Comparison of ENCODE assay signal across 10 mouse cellular contexts in genomic region chr3:152114222-152114621, GRCm38 (mm10). TPM values are rescaled to one million over a fixed set of nuclear protein-coding genes. Genes with fewer than 3 reads are reported as not detected.
A peak's percentile ranks its signal among the peaks of the same experiment; 100 is the strongest.
DNase-seq lines count a peak whose midpoint lies in the region; ATAC-seq and TF ChIP-seq lines count a peak whose summit lies in the region.
"Had no signal": no experiment of that assay in that cellular context is flagged by ENCODE, and none has a peak within 500 bp of the region (broad histone marks: within the 10 kb centered on the region; RNA-seq: fewer than 3 reads in every experiment).

No protein-coding gene starts in this region.

- 48% methylated on average over 4 of the region's 4 CpGs for WGBS in heart, embryonic 11.5 days (ENCODE audit: insufficient replicate concordance)
- WGBS in lung, postnatal 0 days = 46% methylated on average over 4 of the region's 4 CpGs
- 45% methylated on average over 4 of the region's 4 CpGs for WGBS in intestine, embryonic 16.5 days
- 38% methylated on average over 4 of the region's 4 CpGs for WGBS in stomach, embryonic 16.5 days

- TF ChIP-seq EP300 in lung, postnatal 0 days (IDR thresholded peaks at IDR 0.05) = no peak

- H3K9me3 ChIP-seq in heart, embryonic 11.5 days (replicated peaks; ENCODE audit: control insufficient read depth, low read length) = no peaks in the 10 kb centered on the region
- no peaks in the 10 kb centered on the region for H3K9me3 ChIP-seq in lung, postnatal 0 days (ENCODE audit: low read length)
- H3K9me3 ChIP-seq in intestine, embryonic 16.5 days (ENCODE audit: control insufficient read depth, low read length) = no peaks in the 10 kb centered on the region
- no peaks in the 10 kb centered on the region for H3K9me3 ChIP-seq in stomach, embryonic 16.5 days (replicated peaks; ENCODE audit: control insufficient read depth, low read length)

- no peak overlapping the region for H3K9ac ChIP-seq in heart, embryonic 11.5 days (ENCODE audit: low read depth, low read length)
- no peak overlapping the region for H3K9ac ChIP-seq in lung, postnatal 0 days (replicated peaks; ENCODE audit: low read depth)
- H3K9ac ChIP-seq in intestine, embryonic 16.5 days (ENCODE audit: low read depth, low read length) = no peak overlapping the region
- H3K9ac ChIP-seq in stomach, embryonic 16.5 days (ENCODE audit: low read length) = 0 out of 2 replicates have a peak overlapping the region, but pooled peaks have one; percentile 18

- no peak for DNase-seq in heart, postnatal 14 days
- no peak for DNase-seq in lung, postnatal 0 days (ENCODE audit: low spot score)
- no peak for DNase-seq in lung, postnatal 4 days
- DNase-seq in retina, postnatal 1 day = no peak
- no peak for DNase-seq in adrenal gland, adult 8-10 months
- DNase-seq: cerebellum, adult 9-11 months had no signal

- H3K4me2 ChIP-seq in heart, embryonic 11.5 days = no peak overlapping the region
- no peak overlapping the region for H3K4me2 ChIP-seq in lung, postnatal 0 days (replicated peaks; ENCODE audit: low read depth, low read length)
- H3K4me2 ChIP-seq in intestine, embryonic 16.5 days (ENCODE audit: low read depth, low read length) = no peak overlapping the region; the same call in 1 of the 2 replicates
- no peak overlapping the region for H3K4me2 ChIP-seq in stomach, embryonic 16.5 days (ENCODE audit: low read depth, low read length)

- no peaks in the 10 kb centered on the region for H3K36me3 ChIP-seq in heart, embryonic 11.5 days (ENCODE audit: control insufficient read depth, insufficient read depth, low read length)
- H3K36me3 ChIP-seq in lung, postnatal 0 days (ENCODE audit: insufficient read depth, low read length) = no peaks in the 10 kb centered on the region
- no peaks in the 10 kb centered on the region for H3K36me3 ChIP-seq in intestine, embryonic 16.5 days (ENCODE audit: control insufficient read depth, insufficient read depth, low read length)
- H3K36me3 ChIP-seq in stomach, embryonic 16.5 days (ENCODE audit: control insufficient read depth, insufficient read depth, low read length) = no peaks in the 10 kb centered on the region

- H3K27me3 ChIP-seq in heart, embryonic 11.5 days (ENCODE audit: control insufficient read depth, insufficient read depth, low read length) = no peaks in the 10 kb centered on the region
- H3K27me3 ChIP-seq in lung, postnatal 0 days (replicated peaks; ENCODE audit: insufficient read depth, low read length) = no peaks in the 10 kb centered on the region
- H3K27me3 ChIP-seq in intestine, embryonic 16.5 days (replicated peaks; ENCODE audit: control insufficient read depth, insufficient read depth, low read length) = no peaks in the 10 kb centered on the region
- H3K27me3 ChIP-seq in stomach, embryonic 16.5 days (ENCODE audit: control insufficient read depth, insufficient read depth, low read length) = no peaks in the 10 kb centered on the region; the same call in 1 of the 2 replicates
- H3K27me3 ChIP-seq: CH12.LX had no signal

- 0 out of 2 replicates have a peak overlapping the region, but pooled peaks have one; percentile 57 for H3K27ac ChIP-seq in heart, embryonic 11.5 days (ENCODE audit: low read depth, low read length)
- H3K27ac ChIP-seq in lung, postnatal 0 days (ENCODE audit: low read length) = peak overlapping the region; percentile 22
- peak overlapping the region; percentile 72; the same call in 1 of the 2 replicates for H3K27ac ChIP-seq in intestine, embryonic 16.5 days (ENCODE audit: low read length)
- H3K27ac ChIP-seq in stomach, embryonic 16.5 days (ENCODE audit: low read length) = peak overlapping the region; percentile 58; the same call in 1 of the 2 replicates

- TF ChIP-seq CTCF in lung, postnatal 0 days (IDR thresholded peaks at IDR 0.05) = no peak

- no peak overlapping the region for H3K4me3 ChIP-seq in heart, embryonic 11.5 days (ENCODE audit: low read depth, low read length)
- H3K4me3 ChIP-seq in lung, postnatal 0 days (ENCODE audit: low read depth, low read length) = no peak overlapping the region
- H3K4me3 ChIP-seq in intestine, embryonic 16.5 days (ENCODE audit: low read length) = no peak overlapping the region
- no peak overlapping the region for H3K4me3 ChIP-seq in stomach, embryonic 16.5 days (replicated peaks; ENCODE audit: low read length)

- intact Hi-C loops in heart, postnatal 14 days (cut with DNase I) = loop anchor here (5.0 to 10.0 kb wide), 3 partner anchors 33 to 201 kb away; no protein-coding TSS in a partner anchor

- ATAC-seq in heart, embryonic 11.5 days (replicated peaks; ENCODE audit: insufficient number of reproducible peaks, low FRiP score, low TSS enrichment) = no peak
- no peak for ATAC-seq in lung, postnatal 0 days
- ATAC-seq in intestine, embryonic 16.5 days = no peak
- ATAC-seq in stomach, embryonic 16.5 days (ENCODE audit: insufficient read depth, low FRiP score) = no peak

- H3K4me1 ChIP-seq in heart, embryonic 11.5 days (ENCODE audit: control insufficient read depth, insufficient read depth, low read length) = peaks cover 24% of the 10 kb centered on the region
- H3K4me1 ChIP-seq in lung, postnatal 0 days (ENCODE audit: insufficient read depth, low read depth, low read length) = peaks cover 10% of the 10 kb centered on the region; the same call in 1 of the 2 replicates
- H3K4me1 ChIP-seq in intestine, embryonic 16.5 days (ENCODE audit: control insufficient read depth, insufficient read depth, low read length) = peaks cover 14% of the 10 kb centered on the region
- H3K4me1 ChIP-seq in stomach, embryonic 16.5 days (ENCODE audit: control insufficient read depth, insufficient read depth, low read length) = peaks cover 18% of the 10 kb centered on the region

RNA-seq across cellular contexts. Expression of gene Gipc2, which starts 51.8 kb away (rescaled TPM):
- 3.8 and 4.4 TPM in 2 replicates for polyA plus RNA-seq in heart, embryonic 11.5 days (2014; fragmentation: Nextera tagmentation; extraction: Ambion mirVana)
- 1 to 10 TPM; 2.1 to 2.9 TPM for total RNA-seq in heart, postnatal 14 days (2021)
- 86.3 and 107 TPM in 2 replicates for polyA plus RNA-seq in lung, postnatal 0 days (2015; fragmentation: Nextera tagmentation; extraction: Ambion mirVana)
- 244 TPM in 2 replicates for polyA plus RNA-seq in intestine, embryonic 16.5 days (2015; fragmentation: Nextera tagmentation; extraction: Ambion mirVana)
- 56.1 and 59.9 TPM in 2 replicates for polyA plus RNA-seq in stomach, embryonic 16.5 days (2015; fragmentation: Nextera tagmentation; extraction: Ambion mirVana)
- total RNA-seq in adrenal gland, adult 8-10 months (2022) = 1 to 10 TPM in 1 of 4 experiments, under 1 TPM in 3; 0.61 to 1.8 (median 0.82) TPM

Comparison
In these comparisons a context has a peak if more than half of its experiments do, and no peak if none do; other contexts are left out.
1. H3K27ac ChIP-seq: peak in every context shown above with its lines; median percentile 72 in intestine, embryonic 16.5 days; 58 in stomach, embryonic 16.5 days; 57 in heart, embryonic 11.5 days; 22 in lung, postnatal 0 days.
2. RNA of gene Gipc2, which starts 51.8 kb away (polyA plus RNA-seq): 244 TPM in intestine, embryonic 16.5 days, 86.3 to 107 TPM in lung, postnatal 0 days and 56.1 to 59.9 TPM in stomach, embryonic 16.5 days; 3.8 to 4.4 TPM in heart, embryonic 11.5 days; every median in the first group is over 10 times any median in the second.